Mouse (Mus musculus) midbrain, embryonic 11.5 days (tissue): Measurements from ENCODE around the gene Ptch2. TPM values are rescaled to one million over a fixed set of nuclear protein-coding genes. Genes with fewer than 3 reads are reported as not detected.

ENCODE experiments used
- ATAC-seq: fragments of 200-750 bp; cut with Nextera tagmentation; 2 replicates; pipeline ENCODE4 v1.8.0; 2017; ENCODE audit warnings: moderate TSS enrichment, moderate library complexity; ENCODE audit not compliant: low FRiP score
- DNase-seq: peaks from one replicate; pipeline ENCODE4 v3.0.0; 2015; ENCODE audit warnings: low spot score; ENCODE audit errors: missing footprints
- H3K27ac ChIP-seq: fragments of 300-500 bp; sonication (generic); 2 replicates; pipeline ENCODE4 v1.5.1; 2014; ENCODE audit warnings: low read depth, low read length
- H3K27me3 ChIP-seq: fragments of 300-500 bp; sonication (generic); 2 replicates; pipeline ENCODE4 v1.6.1; 2014; ENCODE audit warnings: mild to moderate bottlenecking, low read length, moderate library complexity, mixed read lengths; ENCODE audit not compliant: control insufficient read depth, insufficient read depth
- H3K36me3 ChIP-seq: fragments of 300-500 bp; sonication (generic); 2 replicates; pipeline ENCODE4 v1.6.1; 2014; ENCODE audit warnings: mild to moderate bottlenecking, low read length, moderate library complexity, mixed read lengths; ENCODE audit not compliant: control insufficient read depth, insufficient read depth
- H3K4me1 ChIP-seq: fragments of 300-500 bp; sonication (generic); 2 replicates; pipeline ENCODE4 v1.6.1; 2014; ENCODE audit warnings: low read length; ENCODE audit not compliant: control insufficient read depth, insufficient read depth
- H3K4me2 ChIP-seq: fragments of 300-500 bp; sonication (generic); 2 replicates; pipeline ENCODE4 v1.6.1; 2014; ENCODE audit warnings: mild to moderate bottlenecking, moderate library complexity
- H3K4me3 ChIP-seq: fragments of 300-500 bp; sonication (generic); 2 replicates; pipeline ENCODE4 v1.5.1; 2014; ENCODE audit warnings: low read depth, low read length
- H3K9ac ChIP-seq: fragments of 300-500 bp; sonication (generic); 2 replicates; pipeline ENCODE4 v1.6.1; 2014; ENCODE audit warnings: low read length
- H3K9me3 ChIP-seq: fragments of 300-500 bp; sonication (generic); 2 replicates; pipeline ENCODE4 v1.6.1; 2016; ENCODE audit warnings: low read length; ENCODE audit not compliant: control insufficient read depth
- WGBS: fragments of 180-500 bp; shearing (Covaris S2); extraction: QIAGEN DNeasy Blood & Tissue Kit; methylation state at CpG from one replicate; pipeline ENCODE4 v1.1.7; 2014; 5-methylcytosine and 5-hydroxymethylcytosine counted together
- microRNA-seq: library from miRNA; unstranded; fragments of <30 nt; microRNA quantifications from one replicate; pipeline ENCODE4, GENCODE M21; 2017
- polyA plus RNA-seq: library from polyadenylated mRNA; unstranded; fragments of >200 nt; fragmentation: Nextera tagmentation; extraction: Ambion mirVana; gene quantifications from 2 replicates; pipeline ENCODE4 v1.2.1, GENCODE M21; 2014

The Ptch2 gene
- polyA plus RNA-seq, 1 experiment from 2014 or later: 5.0 TPM

DNA sequence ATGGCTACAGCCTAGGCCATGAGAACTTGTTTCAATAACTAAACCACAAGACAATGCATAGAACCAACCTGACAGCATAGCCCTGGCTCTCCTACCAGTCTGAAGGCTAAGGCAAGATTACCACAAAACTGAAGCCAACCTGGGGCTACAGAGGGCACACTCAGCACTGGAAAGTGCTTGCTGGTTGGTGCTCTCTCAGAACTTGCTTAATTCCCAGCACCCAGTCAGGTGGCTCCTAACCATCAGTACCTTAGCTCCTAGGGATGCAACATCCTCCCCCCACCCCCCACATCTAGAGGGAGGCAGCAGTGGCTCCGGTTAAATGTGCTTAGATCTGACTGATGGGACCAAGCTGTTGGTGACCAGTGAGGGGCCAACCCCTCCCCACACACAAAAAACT, 55.5 kb downstream of the Ptch2 start:
- Histone ChIP-seq H3K4me1 (peaks cover 5% of the 10 kb centered on the region), H3K9ac (no peak overlapping the region), H3K36me3 (peaks cover 30% of the 10 kb centered on the region), H3K27ac (no peak overlapping the region), H3K4me3 (no peak overlapping the region), H3K9me3 (no peaks in the 10 kb centered on the region), H3K4me2 (no peak overlapping the region), H3K27me3 (no peaks in the 10 kb centered on the region)
- no peak for ATAC-seq
- 86% methylated on average over 1 of the region's 1 CpGs for WGBS
- no peak for DNase-seq

DNA sequence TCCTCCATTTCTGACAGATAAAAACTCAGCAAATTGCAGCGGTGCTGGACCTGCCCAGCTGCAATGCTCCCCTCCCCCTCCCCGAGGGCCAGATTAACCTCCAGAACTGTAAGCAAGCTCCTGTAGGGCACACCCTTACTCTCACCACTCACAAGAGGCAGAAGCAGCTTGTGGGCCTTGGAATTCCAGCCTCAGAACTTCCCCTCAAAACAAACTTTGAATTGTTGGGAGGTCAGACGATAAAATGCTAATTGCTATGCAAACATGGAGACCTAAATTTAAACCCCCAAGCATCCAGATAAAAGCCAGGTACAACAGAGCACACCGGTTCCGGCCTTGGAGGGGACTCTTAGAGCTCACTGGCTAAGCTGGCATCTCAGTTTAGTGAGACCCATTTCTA, 56.8 kb downstream of the Ptch2 start:
- ATAC-seq: no peak
- peaks cover 5% of the 10 kb centered on the region for H3K4me1 ChIP-seq
- WGBS: 92% methylated on average over 5 of the region's 5 CpGs

DNA sequence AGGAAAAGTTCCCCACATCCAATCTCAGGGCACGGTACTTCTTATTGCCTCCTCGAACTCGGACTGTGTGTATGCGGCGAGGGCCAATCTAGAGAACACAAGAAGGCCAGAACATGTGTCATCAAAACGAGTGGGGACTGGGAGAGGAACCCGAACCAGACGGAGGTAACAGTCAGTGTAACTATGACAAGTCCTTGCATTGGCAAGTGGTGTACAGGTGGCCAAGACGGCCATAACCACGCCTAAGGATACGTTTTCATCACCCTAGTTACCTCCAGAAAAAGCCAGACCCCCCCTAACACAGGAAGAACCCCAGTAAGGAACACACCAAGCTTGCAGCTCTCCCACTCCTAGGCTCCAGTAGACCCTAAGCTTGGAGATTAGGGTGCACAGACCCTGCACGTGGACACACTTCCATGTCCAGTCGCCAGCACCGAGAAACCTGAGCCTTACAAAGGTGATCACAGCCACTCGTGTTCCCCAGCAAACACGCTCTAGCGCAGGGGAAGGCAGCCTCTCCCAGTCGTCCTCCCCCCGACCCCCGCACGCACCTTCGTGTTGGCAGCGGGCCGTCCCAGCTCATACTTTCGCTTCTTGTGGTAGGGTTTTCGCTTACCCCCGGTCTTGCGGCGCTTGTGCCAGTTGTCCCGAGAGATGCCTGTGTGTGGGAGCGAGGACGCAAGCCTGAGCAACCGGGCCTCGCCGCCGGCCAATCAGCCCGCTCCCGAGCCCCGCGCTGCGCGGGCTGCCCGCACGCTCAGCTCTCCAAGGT, 59.3 kb downstream of the Ptch2 start:
- Histone ChIP-seq H3K36me3 (peaks cover 27% of the 10 kb centered on the region), H3K9ac (peak overlapping the region; percentile 95), H3K9me3 (no peaks in the 10 kb centered on the region), H3K4me3 (peak overlapping the region; percentile 95), H3K27ac (peak overlapping the region; percentile 92), H3K4me1 (peaks cover 5% of the 10 kb centered on the region), H3K27me3 (no peaks in the 10 kb centered on the region), H3K4me2 (peak overlapping the region; percentile 93)
- 2% methylated on average over 44 of the region's 44 CpGs for WGBS
- DNase-seq (peak; percentile 93), ATAC-seq (peak; percentile 7; the same call in 1 of the 2 replicates)

More for the DNA sequence above, 56.8 kb downstream of the Ptch2 start:
- H3K27ac ChIP-seq: no peak overlapping the region
- H3K36me3 ChIP-seq: peaks cover 30% of the 10 kb centered on the region
- H3K4me2 ChIP-seq: no peak overlapping the region
- no peak for DNase-seq
- no peaks in the 10 kb centered on the region for H3K27me3 ChIP-seq
- H3K4me3 ChIP-seq: no peak overlapping the region
- no peak overlapping the region for H3K9ac ChIP-seq
- H3K9me3 ChIP-seq: no peaks in the 10 kb centered on the region

DNA sequence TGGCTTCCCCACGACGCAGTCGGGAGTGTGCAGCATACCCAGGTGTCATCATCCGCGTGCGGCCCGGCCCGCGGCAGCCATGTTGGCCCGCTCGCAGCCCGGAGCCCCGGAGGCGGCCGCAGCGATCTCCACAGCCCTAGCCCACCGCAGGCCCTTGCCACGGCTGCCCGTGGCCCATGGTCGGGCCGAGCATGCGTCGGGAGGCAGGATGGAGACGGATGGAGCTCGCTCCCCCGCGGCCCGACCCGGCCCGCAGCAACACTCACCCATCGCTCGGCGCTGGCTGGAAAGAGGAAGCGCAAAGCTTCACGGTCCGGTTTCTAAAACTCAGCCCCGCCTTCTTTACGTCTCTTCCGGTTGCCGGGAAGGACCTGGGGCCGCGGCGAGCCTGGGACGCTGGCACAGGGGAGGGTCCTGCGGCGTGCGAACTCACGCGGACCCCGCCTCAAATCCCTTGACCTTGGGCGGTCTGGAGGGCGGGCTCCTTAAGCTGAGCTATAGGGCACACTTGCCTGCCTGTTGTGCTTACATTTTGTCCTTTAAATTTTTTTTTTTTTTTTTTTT, 60.0 kb downstream of the Ptch2 start, which contains the start of gene Rps8:
Gene Rps8 (minus strand): TSS at position 452 of the 564 bp plus-strand sequence.
- H3K4me3 ChIP-seq: peak within 1 kb of the TSS; percentile 95
- H3K4me2 ChIP-seq: peak within 1 kb of the TSS; percentile 93
- no peaks in the 10 kb centered on the region for H3K27me3 ChIP-seq
- peaks cover 5% of the 10 kb centered on the region for H3K4me1 ChIP-seq
- peaks cover 24% of the 10 kb centered on the region for H3K36me3 ChIP-seq
- no peaks in the 10 kb centered on the region for H3K9me3 ChIP-seq
- ATAC-seq: peak; percentile 96
- DNase-seq: peak; percentile 97
- peak within 1 kb of the TSS; percentile 95 for H3K9ac ChIP-seq
- H3K27ac ChIP-seq: peak within 1 kb of the TSS; percentile 92
- under 1% methylated on average over 52 of the region's 52 CpGs for WGBS

- peaks cover 23% of the 10 kb centered on the region for H3K36me3 ChIP-seq
- peaks cover 5% of the 10 kb centered on the region for H3K4me1 ChIP-seq
- peak overlapping the region; percentile 95 for H3K4me3 ChIP-seq
- H3K9me3 ChIP-seq: no peaks in the 10 kb centered on the region
- no peaks in the 10 kb centered on the region for H3K27me3 ChIP-seq
- ATAC-seq (no peak), DNase-seq (no peak)
- 29% methylated on average over 6 of the region's 6 CpGs for WGBS
- H3K27ac ChIP-seq: no peak overlapping the region
- H3K4me2 ChIP-seq: peak overlapping the region; percentile 93
- H3K9ac ChIP-seq: no peak overlapping the region
These were observed 60.5 kb downstream of the Ptch2 start for GRCm38 (mm10) chr4:117156372-117156771.

DNA sequence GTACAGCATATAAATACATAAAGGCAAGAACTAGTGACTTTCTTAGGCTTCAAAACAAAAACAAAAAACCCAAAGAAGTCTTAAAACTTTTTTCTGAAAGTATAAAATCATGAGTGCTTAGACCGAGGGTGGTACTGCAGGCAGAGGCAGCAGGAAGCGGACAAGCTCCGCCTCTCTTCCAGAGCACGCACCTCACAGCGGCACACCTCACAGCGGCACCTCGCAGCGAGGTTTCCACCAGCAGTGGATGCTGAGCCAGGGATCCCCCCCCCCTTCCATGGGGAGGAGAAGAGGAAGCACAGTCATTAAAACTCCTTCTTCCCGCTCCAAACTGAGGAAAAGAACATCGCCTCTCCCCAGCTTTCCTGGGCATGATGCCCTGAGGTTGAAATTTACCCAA, 63.8 kb downstream of the Ptch2 start:
- H3K36me3 ChIP-seq: peaks cover 21% of the 10 kb centered on the region; the same call in 1 of the 2 replicates
- no peaks in the 10 kb centered on the region for H3K9me3 ChIP-seq
- DNase-seq (no peak), ATAC-seq (no peak)
- no peak overlapping the region for H3K4me3 ChIP-seq
- no peak overlapping the region for H3K4me2 ChIP-seq
- H3K27ac ChIP-seq: no peak overlapping the region
- no peaks in the 10 kb centered on the region for H3K27me3 ChIP-seq
- no peak overlapping the region for H3K9ac ChIP-seq
- WGBS: 86% methylated on average over 10 of the region's 10 CpGs
- peaks cover 4% of the 10 kb centered on the region; the same call in 1 of the 2 replicates for H3K4me1 ChIP-seq

DNA sequence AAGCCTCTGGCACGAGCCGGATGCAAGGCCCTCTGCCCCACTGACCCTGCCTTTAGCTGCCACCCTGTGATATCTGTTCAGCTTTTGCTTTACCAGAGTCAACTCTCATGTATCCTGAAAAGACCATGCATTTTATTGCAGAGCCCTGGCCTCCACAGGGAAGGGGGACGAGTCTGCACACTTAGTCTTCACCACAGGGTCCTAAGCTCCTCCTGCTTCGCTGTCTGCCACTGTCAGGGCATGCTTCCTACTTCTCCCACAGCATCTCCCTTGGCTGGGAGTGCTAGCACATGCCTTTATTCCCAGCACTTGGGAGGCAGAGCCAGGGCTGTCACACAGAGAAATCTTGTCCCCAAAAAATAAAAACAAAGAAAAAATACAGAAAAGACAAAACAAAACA, 65.3 kb downstream of the Ptch2 start:
- Histone ChIP-seq H3K9me3 (no peaks in the 10 kb centered on the region), H3K4me2 (no peak overlapping the region), H3K27ac (no peak overlapping the region), H3K4me3 (no peak overlapping the region), H3K27me3 (no peaks in the 10 kb centered on the region), H3K9ac (no peak overlapping the region), H3K36me3 (peaks cover 32% of the 10 kb centered on the region), H3K4me1 (no peaks in the 10 kb centered on the region)
- no peak for DNase-seq
- ATAC-seq: no peak
- WGBS: 75% methylated on average over 4 of the region's 4 CpGs

Small RNAs within 50 kb of the gene (microRNA-seq; reads per million reads assigned to microRNA genes)
- gene Gm22398: not detected

Other genes starting within 250 kb of the Ptch2 start
- gene Zswim5, start 218.7 kb upstream of the Ptch2 start, polyA plus RNA-seq: 8.7 and 10.1 TPM in 2 replicates
- 85.2 and 95.6 TPM in 2 replicates for gene Urod, start 101.7 kb upstream of the Ptch2 start, polyA plus RNA-seq
- 7.6 and 9.4 TPM in 2 replicates for gene Hectd3, start 100.8 kb upstream of the Ptch2 start, polyA plus RNA-seq
- gene Eif2b3, start 76.7 kb upstream of the Ptch2 start, polyA plus RNA-seq: 43.0 and 49.4 TPM in 2 replicates
- 2.7 and 3.8 TPM in 2 replicates for gene Btbd19, start 29.6 kb downstream of the Ptch2 start, polyA plus RNA-seq
- not detected in 2 replicates for gene Tctex1d4, start 30.7 kb downstream of the Ptch2 start, polyA plus RNA-seq
- gene Plk3, start 37.9 kb downstream of the Ptch2 start, polyA plus RNA-seq: 28.0 and 32.8 TPM in 2 replicates
- 780 and 794 TPM in 2 replicates for gene Rps8, start 60.2 kb downstream of the Ptch2 start, polyA plus RNA-seq
- 103 and 104 TPM in 2 replicates for gene Kif2c, start 86.6 kb downstream of the Ptch2 start, polyA plus RNA-seq
- gene Tmem53, start 155.9 kb downstream of the Ptch2 start, polyA plus RNA-seq: 7.5 and 8.4 TPM in 2 replicates
- 0.34 and 0.40 TPM in 2 replicates for gene Armh1, start 156.1 kb downstream of the Ptch2 start, polyA plus RNA-seq